Mouse (Mus musculus) right cerebral cortex, postnatal 4 days (tissue): ENCODE measurements around the gene Inhbc.

Source experiments
- DNase-seq: peaks from one replicate; pipeline ENCODE4 v3.0.0-alpha.2; 2022

Gene Inhbc

DNA sequence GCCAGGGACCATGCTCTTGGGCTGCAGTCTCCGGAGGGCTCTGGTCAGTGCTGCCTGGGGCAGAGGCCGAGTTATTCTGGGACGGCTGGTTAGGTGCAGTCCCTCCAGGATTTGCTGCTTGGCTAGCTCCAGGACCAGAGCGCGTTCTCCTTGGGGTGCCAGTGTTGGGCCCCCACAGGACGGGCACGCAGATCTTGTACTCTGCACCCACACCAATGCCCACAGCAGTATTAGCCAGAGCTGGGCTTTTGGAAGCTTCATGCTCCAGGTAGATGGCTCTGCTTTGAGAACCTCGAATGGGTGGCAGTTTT, 19.0 kb downstream of the Inhbc start:
- no peak for DNase-seq

DNA sequence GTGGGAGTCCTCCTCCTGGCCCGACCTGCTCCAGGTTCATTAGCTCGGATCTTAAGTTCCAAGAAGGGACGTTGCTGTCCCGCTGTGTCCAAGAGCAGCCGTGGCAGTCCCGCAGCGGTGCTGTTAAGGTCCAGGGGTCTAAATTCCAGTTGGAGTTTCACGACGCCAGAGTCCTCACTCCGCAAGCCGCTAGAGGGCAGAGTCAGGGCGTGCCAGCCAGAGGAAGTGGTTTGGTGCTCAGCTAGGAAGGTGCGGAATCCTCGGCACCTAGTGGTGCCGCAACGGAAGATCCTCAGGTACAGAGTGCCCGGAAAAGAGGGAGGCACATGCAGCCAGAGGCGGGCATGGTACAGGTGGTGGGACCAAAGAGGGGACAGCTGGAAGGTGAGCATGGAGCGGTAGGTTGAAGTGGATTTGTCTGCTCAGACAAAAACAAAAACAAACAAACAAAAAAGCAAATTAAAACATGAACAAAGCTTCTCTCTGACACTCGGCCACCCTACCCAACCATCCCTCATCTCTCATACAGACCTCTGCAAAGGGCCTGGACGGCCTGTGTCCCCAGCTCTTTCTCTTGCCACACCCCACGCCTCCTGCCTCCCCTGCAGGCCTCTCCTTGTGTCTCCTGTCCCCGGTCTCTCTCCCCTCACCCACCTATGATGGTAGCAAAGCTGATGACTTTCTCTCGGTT, 19.5 kb downstream of the Inhbc start:
- peak; percentile 70 for DNase-seq

DNA sequence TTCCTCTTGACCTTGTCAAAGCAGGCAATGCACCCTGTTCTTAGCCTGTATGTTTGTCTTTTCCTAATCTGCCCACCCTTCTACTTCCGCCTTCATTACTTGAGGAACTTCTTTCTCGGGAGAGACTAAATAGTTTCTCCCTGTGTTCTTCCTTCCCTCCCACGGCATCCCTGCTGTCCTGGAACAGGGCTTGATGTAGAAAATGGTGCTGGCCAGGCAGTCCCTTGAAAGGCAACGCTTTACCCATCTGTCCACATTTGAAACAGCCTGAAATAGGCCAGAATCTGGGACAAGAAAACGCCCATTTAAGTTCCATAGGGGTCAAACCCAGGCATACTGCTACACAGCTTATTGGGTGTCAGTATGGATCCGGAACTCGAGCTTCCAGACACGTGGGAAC, 20.4 kb downstream of the Inhbc start:
- no peak for DNase-seq

DNA sequence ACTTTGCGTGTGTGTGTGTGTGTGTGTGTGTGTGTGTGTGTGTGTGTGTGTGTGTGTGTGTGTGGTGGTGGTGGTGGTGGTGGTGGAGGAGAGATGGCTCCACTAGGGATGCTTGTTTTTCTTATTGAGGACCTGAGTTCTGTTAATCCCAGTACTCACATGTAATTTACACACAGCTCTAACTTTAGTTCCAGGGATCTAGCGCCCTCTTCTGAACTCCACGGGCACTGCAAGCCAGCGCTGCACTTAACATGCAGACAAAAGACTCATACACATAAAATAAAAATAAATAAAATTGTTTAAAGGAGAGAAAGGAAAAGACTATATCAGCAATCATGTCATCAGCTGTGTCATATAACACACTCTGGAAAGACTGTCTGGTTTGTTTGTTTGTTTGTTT, 21.3 kb downstream of the Inhbc start:
- peak; percentile 45 for DNase-seq

DNA sequence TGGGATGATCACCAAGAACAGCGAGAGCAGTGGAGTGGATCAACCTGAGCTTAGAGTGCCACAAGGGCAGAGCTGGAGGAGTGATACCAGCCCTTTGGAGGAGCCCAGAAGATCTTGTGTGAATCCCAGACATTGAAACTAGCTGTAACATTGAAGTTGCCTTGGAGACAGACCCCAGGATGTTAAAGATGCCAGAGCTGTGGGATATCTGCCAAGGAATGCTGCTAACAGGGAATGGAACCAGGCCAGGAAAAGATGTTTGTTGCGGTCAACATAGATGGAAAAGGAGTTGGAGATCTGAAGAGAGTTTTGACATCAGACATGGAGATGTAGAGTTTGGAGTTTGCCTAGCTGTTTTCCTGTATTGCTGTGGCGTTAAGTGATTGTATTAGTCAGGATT, 24.1 kb downstream of the Inhbc start:
- no peak for DNase-seq

DNA sequence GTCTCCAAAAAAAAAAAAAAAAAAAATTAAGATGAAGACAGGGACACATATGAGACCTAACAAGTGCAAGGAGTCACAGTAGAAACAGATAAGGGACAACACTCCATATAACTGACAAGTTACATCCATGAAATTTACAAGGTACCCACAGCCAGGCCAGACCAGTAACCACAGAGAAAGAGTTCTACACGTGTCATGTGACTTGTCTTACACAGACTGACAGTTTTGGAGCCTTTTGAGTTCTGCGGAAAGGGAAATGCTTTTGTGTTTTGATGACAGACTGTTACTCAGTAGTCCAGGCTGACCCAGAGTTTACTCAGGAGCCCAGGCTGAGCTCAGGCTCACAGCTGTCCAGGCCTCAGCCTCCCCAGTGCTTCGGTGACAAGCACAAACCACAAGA, 27.2 kb downstream of the Inhbc start:
- DNase-seq = no peak

DNA sequence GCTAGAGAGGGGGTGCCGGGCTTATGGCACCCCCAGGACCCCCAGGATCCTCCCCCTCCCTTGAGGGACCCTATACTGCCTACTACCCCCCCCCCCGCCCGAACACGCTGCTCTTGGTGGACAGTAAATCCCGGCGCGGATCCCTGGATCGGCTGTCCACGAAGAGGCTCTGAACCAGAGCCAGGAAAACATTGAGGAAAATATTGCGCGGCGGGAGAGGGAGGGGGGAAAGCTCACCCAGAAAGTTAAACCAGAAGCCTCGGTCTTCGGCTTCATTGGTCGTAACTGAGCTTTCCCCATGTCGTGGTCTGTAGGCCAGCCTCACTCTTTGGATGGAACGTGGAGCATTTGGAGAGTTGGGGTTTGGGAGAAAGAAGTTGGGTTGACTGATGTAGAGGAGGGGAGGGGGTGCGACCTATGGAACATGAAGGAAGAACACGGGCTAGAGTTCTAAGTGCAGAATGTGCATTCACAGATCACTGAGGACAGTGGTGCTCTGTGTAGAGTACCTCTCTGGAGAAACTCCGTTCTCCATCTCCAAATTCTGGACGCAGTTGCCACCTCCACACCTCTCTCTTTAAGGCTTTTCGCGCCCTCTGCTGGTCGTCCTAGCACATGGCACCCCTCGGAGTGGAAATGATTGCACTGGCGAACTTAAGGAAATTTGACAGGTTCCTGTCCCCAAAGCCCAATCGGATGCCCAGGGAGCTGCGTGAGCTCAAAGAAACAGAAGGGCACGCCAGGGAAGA, 28.2 kb downstream of the Inhbc start, which contains the start of gene Gli1:
Gene Gli1, minus strand, starts transcription at position 84 of the 749 bp plus-strand sequence.
- DNase-seq = peak; percentile 78

DNA sequence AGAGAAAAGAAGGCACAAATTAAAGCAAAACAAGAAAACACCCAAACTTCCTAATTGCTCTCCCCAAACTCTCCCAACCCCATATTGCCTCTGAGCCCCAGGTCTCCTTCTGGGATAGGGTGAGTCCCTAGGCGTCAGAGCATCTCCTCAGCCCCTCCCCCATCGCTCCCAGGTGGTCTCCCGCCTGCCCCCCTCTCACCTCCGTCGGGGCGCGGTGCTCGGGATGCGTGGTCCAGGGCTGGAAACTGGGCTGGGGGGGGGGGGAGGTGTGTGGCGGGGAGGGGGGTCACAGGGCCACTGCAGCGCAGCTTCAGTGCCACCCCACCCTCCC, 28.9 kb downstream of the Inhbc start:
- DNase-seq = no peak

DNA sequence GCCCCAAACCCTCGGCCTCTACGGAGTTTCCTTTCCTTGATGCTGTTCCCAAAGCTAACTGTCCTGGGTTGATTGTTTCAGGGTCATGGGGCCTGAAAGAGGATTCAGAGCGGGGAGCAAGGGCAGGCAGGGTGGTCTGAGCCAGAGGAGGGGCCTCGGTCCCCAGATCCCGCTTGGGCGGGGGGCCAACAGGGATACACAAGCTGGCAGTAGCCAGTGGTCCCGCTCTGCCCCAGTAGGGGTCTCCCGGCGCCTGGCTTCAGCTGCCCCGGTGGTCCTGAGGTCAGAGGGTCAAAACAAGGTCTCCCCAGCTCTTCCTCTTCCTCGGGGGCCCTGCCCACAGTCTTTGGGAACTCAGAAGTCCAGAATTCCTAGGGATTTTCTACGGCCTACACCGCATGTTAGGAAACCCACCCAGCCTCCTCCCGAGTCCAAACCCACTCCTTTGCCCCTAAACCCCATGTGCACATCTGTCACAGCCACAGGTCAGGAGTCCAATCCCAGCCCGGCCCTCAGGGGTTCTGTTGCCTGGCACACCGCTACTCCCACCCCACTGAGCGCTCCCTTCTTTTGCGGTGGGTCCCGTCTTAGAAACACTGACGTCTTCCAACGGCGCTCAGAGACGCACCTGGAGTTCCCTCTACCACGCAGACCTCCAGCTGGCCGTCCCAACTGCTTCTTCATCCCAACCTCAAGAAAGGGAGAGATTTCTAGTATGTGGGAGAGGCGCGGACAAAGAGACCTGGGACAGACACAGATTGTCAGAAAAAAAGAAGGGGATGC, 29.5 kb downstream of the Inhbc start:
- peak; percentile 48 for DNase-seq

DNA sequence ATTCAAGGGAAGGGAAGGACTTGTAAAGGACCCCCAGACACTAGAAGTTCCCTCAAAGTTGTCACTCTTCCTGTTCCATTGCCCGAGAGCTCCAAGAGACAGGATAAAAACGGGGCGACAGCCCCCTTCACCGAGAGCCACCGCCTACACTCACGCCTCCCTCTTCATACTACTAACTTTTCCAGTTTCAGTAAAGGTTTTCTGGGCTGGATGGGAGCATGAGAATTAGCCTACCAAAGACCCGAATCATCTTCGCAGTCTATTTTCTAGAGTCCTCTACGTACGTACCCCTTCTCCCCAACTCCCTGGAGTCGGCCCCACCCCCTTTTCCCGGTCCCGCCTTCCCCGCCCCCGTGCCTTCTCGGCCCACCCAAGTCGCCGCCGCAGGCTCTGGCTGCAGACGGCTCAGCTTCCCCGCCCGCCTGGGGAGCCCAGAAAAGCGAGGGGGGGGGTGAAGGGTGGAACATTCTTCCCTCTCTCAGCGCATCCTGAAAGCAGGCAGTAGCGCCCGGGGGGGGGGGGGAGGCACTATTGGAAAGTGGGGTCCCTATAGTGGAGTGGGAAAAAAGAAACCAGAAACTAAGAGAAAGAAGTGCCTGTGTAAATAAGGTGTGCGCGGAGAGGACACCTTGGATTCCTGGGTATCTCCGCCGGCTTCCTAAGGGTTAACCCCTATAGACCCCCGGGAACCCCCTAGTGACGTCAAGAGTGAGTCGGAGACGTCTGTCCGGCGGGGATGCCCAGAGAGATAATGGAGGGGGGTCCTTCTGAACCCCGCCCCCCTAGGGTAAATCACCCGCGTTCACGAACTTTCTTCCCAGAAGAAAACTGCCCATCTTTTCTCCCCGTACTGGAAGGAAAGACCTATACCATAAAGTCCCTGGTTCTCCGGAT, 30.3 kb downstream of the Inhbc start:
- peak; percentile 47 for DNase-seq

DNA sequence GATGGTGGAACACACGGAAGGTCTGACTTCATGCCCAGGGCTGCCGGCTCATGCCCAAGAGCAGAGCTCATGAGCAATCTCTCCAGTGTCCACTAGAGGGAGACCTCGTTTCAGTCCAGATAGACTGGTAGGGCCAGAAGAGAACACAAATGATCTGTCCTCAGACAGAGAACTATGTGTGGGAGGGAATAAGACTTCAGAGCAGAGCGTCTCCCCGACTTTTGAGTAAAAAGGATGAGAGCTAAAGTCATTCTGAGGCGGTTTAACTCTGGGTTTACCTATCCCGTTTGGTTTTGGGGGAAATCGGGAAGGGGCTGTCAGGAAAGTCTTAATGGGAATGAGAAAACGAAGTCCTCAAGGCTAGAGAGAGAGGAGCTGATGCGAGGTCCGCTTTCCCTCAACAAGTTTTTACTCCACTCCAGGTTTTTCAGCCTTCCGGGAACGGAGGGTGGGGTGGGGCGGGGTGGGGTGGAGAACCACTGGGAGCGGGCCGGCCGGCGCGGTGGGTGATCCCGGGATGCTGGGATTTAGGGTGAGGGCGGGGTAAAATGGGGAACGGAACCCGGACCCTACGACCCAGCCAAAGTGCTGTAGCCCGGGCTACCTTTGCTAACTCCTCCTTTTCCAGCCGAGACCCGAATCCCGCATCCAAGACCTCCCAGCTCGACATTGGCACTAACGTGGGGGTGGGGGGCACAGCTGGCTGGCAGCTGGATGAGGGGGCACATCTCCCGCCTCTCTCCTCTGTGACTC, 31.1 kb downstream of the Inhbc start:
- DNase-seq = peak; percentile 79

DNA sequence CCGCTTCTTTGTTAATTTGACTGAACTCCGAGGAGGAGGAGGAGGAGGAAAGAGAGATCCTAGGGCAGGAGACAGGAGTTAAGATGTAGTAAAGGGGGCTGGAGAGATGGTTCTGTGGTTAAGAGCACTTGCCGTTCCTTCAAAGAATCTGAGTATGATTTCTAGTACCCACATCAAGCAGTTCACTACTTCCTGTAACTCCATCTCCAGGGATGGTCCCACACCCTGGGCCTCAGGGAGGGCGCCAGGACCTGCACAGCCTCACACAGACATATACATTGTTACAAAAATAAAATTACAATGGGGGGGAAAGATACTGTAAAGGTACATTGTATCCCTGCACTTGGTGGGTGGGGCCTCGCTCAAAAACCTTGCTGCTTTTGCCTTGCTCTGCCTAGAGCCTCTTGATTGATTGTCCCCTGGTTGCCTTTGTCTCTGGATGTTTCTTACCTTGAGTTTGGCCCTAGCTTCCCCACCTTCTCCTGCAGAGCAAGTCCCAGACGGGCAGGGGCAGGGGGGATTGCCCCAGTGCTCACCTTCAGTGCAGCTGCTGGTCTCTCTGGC, 32.6 kb downstream of the Inhbc start:
- DNase-seq = no peak

DNA sequence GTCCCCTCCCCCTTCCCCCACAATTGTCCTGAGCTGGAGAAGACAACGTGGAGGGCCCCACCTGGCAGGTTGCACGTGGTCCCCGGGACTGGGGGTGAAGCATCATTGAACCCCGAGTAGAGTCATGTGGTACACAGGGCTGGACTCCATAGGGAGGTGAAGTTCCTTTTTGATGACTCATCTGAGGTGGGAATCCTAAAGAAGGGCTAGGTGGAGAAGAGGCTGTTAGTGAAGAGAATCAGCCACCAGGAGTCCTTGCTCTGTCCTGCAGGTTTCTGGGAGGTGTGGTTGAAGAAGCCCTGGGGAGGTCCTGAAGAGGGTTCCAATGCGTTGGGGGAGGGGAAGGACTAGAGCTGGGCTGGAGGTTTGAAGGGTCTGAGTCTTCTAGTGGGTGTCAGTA, 33.3 kb downstream of the Inhbc start:
- no peak for DNase-seq

DNA sequence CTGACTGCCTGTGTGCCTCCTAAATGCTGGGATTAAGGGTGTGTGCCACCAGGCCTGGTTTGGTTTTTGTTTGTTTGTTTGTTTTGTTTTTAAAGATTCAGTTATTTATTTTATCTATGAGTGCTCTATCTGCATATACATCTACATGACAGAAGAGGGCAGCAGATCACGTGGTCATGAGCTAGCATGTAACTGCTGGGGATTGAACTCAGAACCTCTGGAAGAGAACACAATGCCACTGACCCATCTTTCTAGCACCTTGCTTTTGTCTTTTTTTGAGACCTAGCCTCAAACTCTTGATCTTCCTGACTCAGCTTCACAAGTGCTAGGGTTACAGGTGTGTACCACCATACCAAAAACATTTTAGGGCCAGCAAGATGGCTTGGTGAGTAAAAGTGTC, 35.0 kb downstream of the Inhbc start:
- no peak for DNase-seq

DNA sequence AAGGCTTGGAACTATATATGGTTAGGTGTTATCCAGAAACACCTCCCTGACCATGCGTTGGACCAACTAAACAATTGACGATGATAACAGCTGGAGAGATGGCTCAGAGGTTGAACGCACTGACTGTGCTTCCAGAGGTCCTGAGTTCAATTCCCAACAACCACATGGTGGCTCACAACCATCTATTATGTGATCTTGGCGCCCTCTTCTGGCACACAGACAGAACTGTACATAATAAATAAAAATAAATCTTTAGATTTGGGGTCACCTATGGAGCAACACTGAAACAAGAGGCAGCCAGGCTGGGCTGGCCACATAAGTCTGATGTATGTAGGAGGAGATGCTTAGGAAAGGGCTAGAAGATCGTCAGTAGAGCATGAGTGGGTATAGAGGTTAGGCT, 37.1 kb downstream of the Inhbc start:
- no peak for DNase-seq

DNA sequence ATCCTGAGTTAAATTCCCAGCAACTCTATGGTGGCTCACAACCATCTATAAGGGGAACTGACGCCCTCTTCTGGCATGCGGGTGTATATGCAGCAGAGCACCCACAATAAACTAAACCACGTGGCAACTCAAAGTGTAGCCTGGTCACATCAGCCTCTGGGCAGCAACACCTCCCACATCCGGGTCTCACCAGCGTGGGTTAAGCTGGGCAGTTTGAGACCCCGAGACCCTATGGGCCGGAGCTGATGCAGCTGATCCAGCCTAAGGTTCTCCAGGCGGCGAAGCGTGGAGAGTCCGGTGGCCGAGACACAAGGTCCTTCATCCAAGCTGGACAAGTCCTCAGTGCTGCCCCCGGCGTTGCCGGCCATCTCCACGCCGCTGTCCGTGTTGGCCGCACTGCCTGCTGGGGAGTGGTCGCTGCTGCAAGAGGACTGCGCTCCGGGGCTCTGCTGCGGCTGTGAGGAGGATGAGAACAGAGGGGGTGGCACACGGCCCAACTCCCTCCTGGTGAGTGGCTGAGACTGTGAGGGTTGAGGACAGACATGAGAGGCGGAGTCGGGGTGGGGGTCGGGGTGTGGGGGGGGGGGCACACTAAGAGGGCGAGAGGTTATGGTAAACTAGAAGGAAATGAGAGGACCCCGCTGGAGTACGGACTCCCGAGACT, 37.9 kb downstream of the Inhbc start:
- DNase-seq = no peak

DNA sequence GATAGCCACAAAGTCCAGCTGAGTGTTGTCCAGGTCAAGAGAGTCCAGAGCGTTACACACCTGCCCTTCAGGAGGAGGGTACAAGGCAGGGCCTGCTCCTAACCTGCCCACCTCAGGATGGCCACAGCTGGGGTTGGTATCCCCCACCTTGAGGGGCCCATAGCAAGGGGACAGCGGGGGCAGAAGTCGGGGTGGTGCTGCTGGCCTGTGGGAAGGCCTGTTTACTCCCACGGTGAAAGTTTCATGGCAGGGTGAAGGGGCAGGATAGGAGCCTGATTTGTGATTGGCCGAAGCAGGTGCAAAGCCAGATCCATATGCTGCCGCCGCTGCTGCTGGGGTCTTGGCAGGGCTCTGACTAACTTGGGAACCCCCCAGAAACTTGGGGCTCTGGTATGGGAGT, 40.0 kb downstream of the Inhbc start:
- no peak for DNase-seq

DNA sequence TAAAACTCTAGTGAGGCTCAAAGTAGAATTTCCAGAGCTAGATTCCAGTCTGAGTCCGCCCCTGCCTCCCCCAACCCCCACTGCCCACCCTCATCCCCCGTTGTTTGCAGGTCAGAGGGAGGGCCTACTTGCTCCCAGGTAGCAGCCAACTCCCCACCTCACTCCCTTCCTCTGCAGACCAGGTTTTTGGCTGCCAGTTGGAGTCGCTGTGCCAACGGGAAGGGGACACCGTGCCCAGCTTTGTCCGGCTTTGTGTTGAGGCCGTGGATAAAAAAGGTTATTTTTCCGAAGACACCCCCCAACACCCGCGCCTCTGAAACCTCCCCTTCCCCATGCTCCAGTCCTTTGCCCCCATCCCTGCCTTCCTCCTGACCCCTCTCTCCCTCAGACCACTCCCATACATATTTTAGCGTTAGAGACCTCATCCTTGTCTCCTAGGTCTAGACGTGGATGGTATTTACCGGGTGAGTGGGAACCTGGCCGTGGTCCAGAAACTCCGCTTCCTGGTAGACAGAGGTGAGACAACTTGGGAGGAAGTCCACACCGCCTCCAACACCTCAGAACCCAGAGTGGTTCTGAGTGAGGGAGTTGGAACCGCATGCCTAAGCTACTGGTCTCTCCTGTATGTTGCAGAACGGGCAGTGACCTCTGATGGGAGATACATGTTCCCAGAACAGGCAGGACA, 42.6 kb downstream of the Inhbc start:
- no peak for DNase-seq

DNA sequence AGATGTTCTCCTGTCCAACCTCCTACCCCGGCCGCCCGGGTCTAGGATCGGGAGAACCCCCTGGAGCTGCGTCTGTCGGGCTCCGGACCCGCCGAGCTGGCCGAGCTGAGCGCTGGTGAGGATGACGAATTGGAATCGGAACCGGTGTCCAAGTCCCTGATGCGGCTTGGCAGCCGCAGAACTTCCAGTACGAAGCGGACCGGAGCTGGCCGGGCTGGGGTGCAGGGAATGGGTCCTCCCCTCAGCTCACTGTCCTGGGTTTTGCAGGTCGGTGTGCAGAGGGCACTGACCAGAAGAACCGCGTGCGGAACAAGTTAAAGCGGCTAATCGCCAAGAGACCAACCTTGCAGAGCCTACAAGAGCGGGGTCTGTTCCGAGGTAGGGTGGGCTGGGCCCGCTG, 43.4 kb downstream of the Inhbc start:
- DNase-seq = no peak

DNA sequence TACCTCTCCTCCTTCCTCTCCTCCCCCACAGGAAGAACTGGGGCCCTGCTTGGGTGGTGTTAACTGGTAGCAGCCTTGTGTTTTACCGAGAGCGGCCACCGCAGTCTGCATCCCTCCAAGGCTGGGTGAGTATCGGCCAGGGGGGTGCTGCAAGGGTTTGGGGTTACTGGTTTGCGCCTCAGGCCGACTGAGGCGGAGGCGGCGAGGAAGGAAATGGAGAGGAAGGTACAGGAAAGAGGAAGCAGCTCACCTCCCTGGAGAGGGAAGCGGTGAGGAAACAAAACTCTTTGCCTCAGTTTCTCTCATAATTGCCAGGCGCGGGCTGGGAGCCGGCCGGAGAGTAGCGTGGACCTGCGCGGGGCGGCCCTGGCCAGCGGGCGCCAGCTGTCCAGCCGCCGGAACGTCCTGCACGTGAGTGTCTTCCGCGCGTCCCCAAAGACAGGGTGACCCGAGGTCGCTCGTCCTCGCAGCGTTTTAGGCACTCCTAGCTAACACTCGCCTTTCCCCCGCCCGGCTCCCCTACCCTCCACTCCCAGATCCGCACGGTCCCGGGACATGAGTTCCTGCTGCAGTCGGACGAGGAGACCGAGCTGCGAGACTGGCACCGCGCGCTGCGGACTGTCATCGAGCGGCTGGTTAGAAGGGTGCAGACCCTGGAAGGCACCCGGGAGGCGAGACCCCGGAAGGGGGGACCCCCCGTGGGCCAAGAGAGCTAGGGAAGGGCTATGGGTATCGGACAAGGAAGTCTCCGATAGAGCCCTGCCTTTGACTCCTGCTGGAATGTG, 44.0 kb downstream of the Inhbc start:
- DNase-seq = no peak
